Mouse (Mus musculus) ES-Bruce4 (cell line): ENCODE results near the gene Frs2. TPM values are rescaled to one million over a fixed set of nuclear protein-coding genes. Genes with fewer than 3 reads are reported as not detected.

Source experiments
- H3K27ac ChIP-seq: 2 replicates; pipeline ENCODE4 v1.5.1; 2012; ENCODE audit warnings: low read length, inconsistent platforms; ENCODE audit not compliant: insufficient read depth
- H3K27me3 ChIP-seq: 2 replicates; pipeline ENCODE4 v1.6.1; 2012; ENCODE audit warnings: mild to moderate bottlenecking, low read length, inconsistent platforms; ENCODE audit not compliant: control insufficient read depth, poor library complexity, insufficient read depth, severe bottlenecking
- H3K36me3 ChIP-seq: 2 replicates; pipeline ENCODE4 v1.6.1; 2012; ENCODE audit warnings: inconsistent platforms, mild to moderate bottlenecking, low read length, moderate library complexity; ENCODE audit not compliant: control insufficient read depth, poor library complexity, insufficient read depth, severe bottlenecking
- H3K4me1 ChIP-seq: one replicate; pipeline ENCODE4 v1.8.1; 2011; ENCODE audit warnings: low read length; ENCODE audit not compliant: control insufficient read depth, insufficient read depth
- H3K4me3 ChIP-seq: 2 replicates; pipeline ENCODE4 v1.5.1; 2011; ENCODE audit warnings: low read depth, mild to moderate bottlenecking, low read length
- H3K9ac ChIP-seq: 2 replicates; pipeline ENCODE4 v1.6.1; 2012; ENCODE audit warnings: low read depth, mild to moderate bottlenecking, inconsistent platforms; ENCODE audit not compliant: poor library complexity, severe bottlenecking
- H3K9me3 ChIP-seq: replicated peaks from 2 replicates; pipeline ENCODE4 v1.6.1; 2012; ENCODE audit warnings: mild to moderate bottlenecking, low read length, inconsistent platforms; ENCODE audit not compliant: control insufficient read depth, poor library complexity, insufficient read depth, severe bottlenecking
- CTCF ChIP-seq: IDR thresholded peaks from one replicate; pipeline ENCODE4 v1.8.1; 2011; ENCODE audit warnings: low read depth, low read length
- EP300 ChIP-seq: IDR thresholded peaks from 2 replicates; pipeline ENCODE4 v1.6.1; 2011; ENCODE audit warnings: low read depth, low read length; ENCODE audit not compliant: insufficient read depth
- POLR2A ChIP-seq: IDR thresholded peaks from one replicate; pipeline ENCODE4 v1.8.1; 2011; ENCODE audit warnings: low read length; ENCODE audit not compliant: insufficient read depth
- polyA plus RNA-seq: library from polyadenylated mRNA; stranded (reverse); fragments of >200 nt; gene quantifications from 2 replicates; pipeline ENCODE4 v1.2.4, GENCODE M21; 2011; ENCODE audit warnings: low read depth; ENCODE audit not compliant: missing spikeins, insufficient read depth, insufficient read length

The Frs2 gene
- polyA plus RNA-seq, 1 experiment, result 49.0 TPM

DNA sequence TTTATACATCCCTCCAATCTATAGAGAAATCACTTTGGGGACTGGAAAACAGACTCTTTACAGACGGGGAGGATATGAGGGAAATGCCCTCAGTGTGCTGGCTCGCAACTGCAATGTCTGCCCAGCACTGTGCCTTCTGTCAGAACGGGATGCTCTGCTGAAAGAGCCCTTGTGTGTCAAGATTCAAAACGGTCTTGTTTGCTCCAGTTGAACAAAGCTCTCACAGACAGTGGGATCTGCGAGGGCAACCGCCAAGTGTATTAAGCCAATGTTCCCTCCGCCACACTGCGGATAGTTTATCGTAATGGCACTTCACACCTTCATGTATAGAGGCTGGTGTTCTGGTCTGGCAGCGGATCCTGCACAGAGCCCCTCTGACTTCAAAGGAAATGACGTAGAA is 14.3 kb upstream of the Frs2 start:
- Histone ChIP-seq H3K9ac (no peak overlapping the region; the same call in 1 of the 2 replicates), H3K27me3 (no peaks in the 10 kb centered on the region), H3K36me3 (no peaks in the 10 kb centered on the region), H3K27ac (no peak overlapping the region), H3K4me3 (peak overlapping the region; percentile 60), H3K4me1 (no peaks in the 10 kb centered on the region), H3K9me3 (no peaks in the 10 kb centered on the region)
- TF ChIP-seq POLR2A (no peak), CTCF (no peak), EP300 (no peak)

DNA sequence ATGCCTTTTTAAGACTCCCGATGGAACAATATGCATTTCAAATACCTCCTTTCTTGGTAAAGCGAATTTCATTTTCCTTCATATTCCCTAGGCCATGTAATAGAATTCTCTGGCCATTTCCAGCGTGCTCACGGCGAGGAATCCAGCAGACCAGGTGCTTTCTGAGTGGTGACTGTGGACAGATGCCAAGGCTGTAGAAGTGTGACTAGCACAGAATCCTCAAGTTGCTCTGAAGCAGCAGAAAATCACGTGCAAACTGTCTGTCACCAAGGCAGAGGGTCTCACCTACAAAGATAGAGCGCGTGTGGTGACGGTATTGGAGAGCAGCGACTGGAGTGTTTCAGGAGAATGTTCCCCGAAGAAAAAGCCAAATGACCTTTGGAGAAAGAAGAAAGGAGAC is 11.8 kb upstream of the Frs2 start:
- Histone ChIP-seq H3K27me3 (no peaks in the 10 kb centered on the region), H3K27ac (no peak overlapping the region), H3K4me3 (no peak overlapping the region), H3K4me1 (no peaks in the 10 kb centered on the region), H3K9ac (no peak overlapping the region), H3K9me3 (no peaks in the 10 kb centered on the region), H3K36me3 (no peaks in the 10 kb centered on the region)
- no peak for TF ChIP-seq EP300
- TF ChIP-seq POLR2A, result no peak
- no peak for TF ChIP-seq CTCF

DNA sequence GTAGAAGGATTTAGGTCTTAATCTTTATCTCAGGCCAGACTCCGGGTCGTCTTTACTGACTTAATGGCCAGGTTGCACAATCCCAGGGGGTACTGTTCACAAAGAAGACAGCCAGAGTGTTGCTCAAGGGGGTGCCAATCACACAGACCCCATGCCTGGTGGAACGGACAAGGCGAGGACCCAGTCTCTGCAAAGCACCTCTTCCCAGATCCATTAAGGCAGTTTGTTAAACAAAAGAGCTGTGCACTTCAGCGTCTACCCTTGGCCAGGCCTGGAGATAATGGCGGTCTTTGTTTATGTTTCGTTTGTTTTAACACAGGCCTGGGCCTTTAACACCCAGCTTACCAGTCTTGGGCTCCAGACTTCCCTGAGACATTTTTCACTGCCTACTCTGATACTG is 3.9 kb upstream of the Frs2 start:
- Histone ChIP-seq H3K9ac (no peak overlapping the region), H3K27me3 (no peaks in the 10 kb centered on the region), H3K4me1 (peaks cover 2% of the 10 kb centered on the region), H3K4me3 (no peak overlapping the region), H3K36me3 (no peaks in the 10 kb centered on the region), H3K9me3 (no peaks in the 10 kb centered on the region), H3K27ac (0 out of 2 replicates have a peak overlapping the region, but pooled peaks have one; percentile 34)
- TF ChIP-seq CTCF (no peak), EP300 (peak; percentile 86)

DNA sequence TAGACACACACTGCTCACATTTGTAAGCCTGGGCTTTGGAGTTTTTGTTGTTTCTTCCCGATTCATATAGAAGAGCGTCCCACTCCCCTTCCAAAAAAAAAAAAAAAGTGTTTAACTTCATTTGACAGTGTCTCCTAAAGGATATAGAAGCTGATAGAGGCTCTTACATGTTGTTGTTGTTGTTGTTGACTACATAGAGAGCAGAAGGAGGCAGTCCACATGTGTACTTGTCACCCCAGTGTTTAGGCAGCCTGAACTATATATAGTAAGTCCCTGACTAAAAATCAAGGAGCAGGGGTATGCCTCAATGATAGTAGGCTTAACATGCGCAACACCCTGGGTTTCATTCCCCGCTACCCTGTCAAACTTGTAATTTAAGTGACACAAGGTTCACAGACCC is 3.3 kb upstream of the Frs2 start:
- no peak overlapping the region for H3K27ac ChIP-seq
- TF ChIP-seq POLR2A, result no peak
- TF ChIP-seq EP300, result no peak
- TF ChIP-seq CTCF, result no peak

DNA sequence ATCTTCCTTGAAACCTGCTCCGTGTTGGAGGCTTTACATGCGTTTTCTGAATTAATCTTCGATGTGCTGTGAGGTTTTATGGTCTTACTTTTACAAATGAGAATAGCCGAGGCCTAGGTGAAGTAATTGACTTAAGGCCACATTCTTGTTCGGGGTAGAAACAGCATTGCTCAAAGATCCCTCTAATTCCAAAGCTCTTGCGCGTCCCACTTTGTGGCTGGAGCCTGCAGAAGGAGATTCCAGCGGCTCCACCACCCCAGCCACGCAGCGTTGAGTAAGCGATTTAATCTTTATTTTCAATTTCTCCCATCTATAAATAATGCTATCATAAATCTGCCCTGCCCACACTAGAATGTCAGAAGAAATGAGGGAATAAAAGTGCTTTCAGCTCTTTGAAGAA is 2.9 kb upstream of the Frs2 start:
- TF ChIP-seq CTCF, result no peak
- Histone ChIP-seq H3K4me3 (no peak overlapping the region), H3K4me1 (peaks cover 2% of the 10 kb centered on the region), H3K9me3 (no peaks in the 10 kb centered on the region), H3K27ac (no peak overlapping the region), H3K9ac (0 out of 2 replicates have a peak overlapping the region, but pooled peaks have one; percentile 17), H3K36me3 (no peaks in the 10 kb centered on the region), H3K27me3 (no peaks in the 10 kb centered on the region)

More for the DNA sequence above, 3.3 kb upstream of the Frs2 start:
- H3K27me3 ChIP-seq, result no peaks in the 10 kb centered on the region
- H3K4me1 ChIP-seq, result peaks cover 2% of the 10 kb centered on the region
- H3K9ac ChIP-seq, result no peak overlapping the region
- H3K9me3 ChIP-seq, result no peaks in the 10 kb centered on the region
- H3K36me3 ChIP-seq, result no peaks in the 10 kb centered on the region
- no peak overlapping the region for H3K4me3 ChIP-seq

DNA sequence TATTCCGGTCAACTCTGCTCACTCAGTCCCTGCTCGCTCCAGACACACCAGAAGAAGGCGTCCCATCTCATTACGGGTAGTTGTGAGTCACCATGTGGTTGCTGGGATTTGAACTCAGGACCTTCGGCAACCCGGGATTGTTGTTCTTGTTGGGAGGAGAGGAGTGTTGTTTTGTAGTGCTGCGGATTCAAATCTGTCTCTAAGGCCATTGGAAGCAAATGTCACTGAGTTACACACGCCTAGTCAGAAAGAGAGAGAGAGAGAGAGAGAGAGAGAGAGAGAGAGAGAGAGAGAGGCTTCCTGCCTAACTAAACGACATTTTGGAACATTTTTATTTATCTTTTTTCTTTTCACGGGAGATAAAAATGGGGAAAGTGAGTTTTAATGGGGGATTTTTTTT is 2.4 kb upstream of the Frs2 start:
- H3K4me1 ChIP-seq, result peaks cover 2% of the 10 kb centered on the region
- no peaks in the 10 kb centered on the region for H3K27me3 ChIP-seq
- H3K36me3 ChIP-seq, result no peaks in the 10 kb centered on the region
- no peak overlapping the region for H3K27ac ChIP-seq
- H3K9me3 ChIP-seq, result no peaks in the 10 kb centered on the region
- H3K4me3 ChIP-seq, result peak overlapping the region; percentile 43; the same call in 1 of the 2 replicates
- TF ChIP-seq EP300, result no peak
- TF ChIP-seq CTCF, result no peak
- no peak for TF ChIP-seq POLR2A
- H3K9ac ChIP-seq, result 0 out of 2 replicates have a peak overlapping the region, but pooled peaks have one; percentile 17
